Mouse (Mus musculus): ENCODE measurements around the gene Tmem39a. TPM values are rescaled to one million over a fixed set of nuclear protein-coding genes. Genes with fewer than 3 reads are reported as not detected.

Gene Tmem39a
- total and polyA plus RNA-seq, 3 experiments, result 38.1 to 352 (median 116) TPM

DNA sequence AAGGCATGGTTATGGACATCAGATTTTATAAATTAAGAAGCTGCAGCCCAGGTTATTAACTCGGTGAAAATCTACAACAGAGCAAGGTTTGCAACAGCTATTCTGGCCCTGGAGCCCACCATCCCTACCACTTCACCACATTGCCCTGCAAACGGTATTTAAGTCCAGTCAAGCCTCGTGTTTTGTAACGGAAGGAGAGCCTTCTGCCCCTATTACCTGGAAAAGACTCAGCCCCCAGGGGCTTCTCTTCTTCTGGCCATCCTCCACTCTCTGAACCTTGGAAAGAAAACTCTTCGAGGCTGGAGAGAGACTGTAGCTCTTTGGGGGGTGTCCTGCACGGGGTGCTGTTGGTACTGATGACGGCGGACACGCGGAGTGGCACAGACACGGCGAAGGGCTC lies 50.2 kb downstream of the Tmem39a start:
- TF ChIP-seq MAZ (IDR thresholded peaks at IDR 0.05; ENCODE audit: low read depth, low read length) (no peak), TBP (IDR thresholded peaks at IDR 0.05; ENCODE audit: low read depth, low read length) (no peak), CHD2 (IDR thresholded peaks at IDR 0.05; ENCODE audit: low read length) (no peak), CHD1 (IDR thresholded peaks at IDR 0.05; ENCODE audit: low read depth, low read length) (no peak), SMC3 (IDR thresholded peaks at IDR 0.05; ENCODE audit: low read depth, low read length) (no peak), MAX (IDR thresholded peaks at IDR 0.05; ENCODE audit: low read length) (no peak), GATA1 (IDR thresholded peaks at IDR 0.05; ENCODE audit: low read depth, low read length) (no peak), MYC (IDR thresholded peaks at IDR 0.05; ENCODE audit: low read depth, low read length) (no peak), ELF1 (IDR thresholded peaks at IDR 0.05; ENCODE audit: low read depth, low read length) (no peak), USF1 (IDR thresholded peaks at IDR 0.05; ENCODE audit: low read depth, low read length) (no peak)
- Histone ChIP-seq H3K36me3 (ENCODE audit: control insufficient read depth in 1 of 2, insufficient read depth in 2 of 2, low read length in 2 of 2) (peaks cover 0 to 2% of the 10 kb centered on the region in 2 experiments; a peak in 1 of 4 replicates), H3K9ac (ENCODE audit: control insufficient read depth, low read depth, low read length, poor library complexity, severe bottlenecking) (no peak overlapping the region)

DNA sequence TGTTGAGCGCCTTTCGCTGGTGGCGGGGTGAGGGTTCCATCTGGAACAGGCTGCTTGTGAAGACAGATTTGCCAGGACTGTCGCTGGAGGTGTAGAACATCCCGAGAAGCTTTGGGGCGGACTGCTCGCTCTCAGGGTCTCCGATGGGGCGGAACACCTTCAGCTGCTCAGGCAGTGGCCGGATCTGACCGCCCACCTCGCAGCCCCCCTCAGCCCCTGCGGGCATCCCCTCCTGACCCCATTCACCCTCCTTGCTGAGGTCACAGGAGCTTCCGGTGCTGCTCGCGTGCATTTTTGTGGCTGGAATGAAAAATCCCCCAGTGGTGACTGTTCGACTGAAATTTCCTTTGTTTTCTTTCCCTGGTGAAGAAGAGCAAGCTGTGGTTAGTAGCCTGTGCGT lies 50.6 kb downstream of the Tmem39a start:
- TF ChIP-seq SIN3A (IDR thresholded peaks at IDR 0.05; ENCODE audit: low read length) (no peak), ELF1 (IDR thresholded peaks at IDR 0.05; ENCODE audit: low read depth, low read length) (no peak), GABPA (IDR thresholded peaks at IDR 0.05; ENCODE audit: low read depth, low read length) (no peak), KAT2A (conservative IDR thresholded peaks at IDR 0.05; ENCODE audit: low read depth, low read length) (no peak), TBP (IDR thresholded peaks at IDR 0.05; ENCODE audit: low read depth, low read length) (no peak), NELFE (IDR thresholded peaks at IDR 0.05; ENCODE audit: low read depth, low read length) (no peak), POLR2AphosphoS2 (IDR thresholded peaks at IDR 0.05; ENCODE audit: low read length) (no peak), UBTF (IDR thresholded peaks at IDR 0.05; ENCODE audit: borderline replicate concordance, insufficient read depth, low read depth, low read length) (no peak), CTCF (IDR thresholded peaks at IDR 0.05 in 2 of 3, conservative IDR thresholded peaks at IDR 0.05 in 1 of 3; ENCODE audit: control insufficient read depth in 1 of 3, insufficient read depth in 1 of 3, low read depth in 2 of 3, low read length in 3 of 3, poor library complexity in 1 of 3, severe bottlenecking in 1 of 3) (no peak), TCF12 (IDR thresholded peaks at IDR 0.05; ENCODE audit: low read depth, low read length) (no peak)
- no peak for DNase-seq (ENCODE audit: low read depth, low spot score)
- no peak overlapping the region for H3K9ac ChIP-seq (ENCODE audit: control insufficient read depth, low read depth, low read length, poor library complexity, severe bottlenecking)

More for the DNA sequence above, 50.2 kb downstream of the Tmem39a start:
- peaks cover 0 to 5% of the 10 kb centered on the region in 2 experiments; a peak in 1 of 4 replicates for H3K4me1 ChIP-seq (ENCODE audit: control insufficient read depth in 1 of 2, insufficient read depth in 2 of 2, low read length in 2 of 2)
- H3K27ac ChIP-seq (ENCODE audit: control insufficient read depth, low read depth, low read length), result no peak overlapping the region
- H3K9me3 ChIP-seq (replicated peaks; ENCODE audit: insufficient read depth, low read length), result no peaks in the 10 kb centered on the region
- H3K4me3 ChIP-seq (ENCODE audit: control insufficient read depth in 1 of 2, insufficient read depth in 1 of 2, low read depth in 2 of 2, low read length in 2 of 2), result no peak overlapping the region
- H3K79me2 ChIP-seq (ENCODE audit: control insufficient read depth, insufficient read depth, low read length, poor library complexity), result no peaks in the 10 kb centered on the region
- no peak for DNase-seq (ENCODE audit: low read depth, low spot score)
- no peaks in the 10 kb centered on the region; a peak in 1 of 4 replicates for H3K27me3 ChIP-seq (ENCODE audit: control insufficient read depth in 1 of 2, insufficient read depth in 2 of 2, low read length in 2 of 2)

More for the DNA sequence above, 50.6 kb downstream of the Tmem39a start:
- no peak overlapping the region for H3K27ac ChIP-seq (ENCODE audit: control insufficient read depth, low read depth, low read length)
- no peak overlapping the region for H3K4me3 ChIP-seq (ENCODE audit: control insufficient read depth in 1 of 2, insufficient read depth in 1 of 2, low read depth in 2 of 2, low read length in 2 of 2)
- no peaks in the 10 kb centered on the region for H3K79me2 ChIP-seq (ENCODE audit: control insufficient read depth, insufficient read depth, low read length, poor library complexity)
- no peaks in the 10 kb centered on the region for H3K9me3 ChIP-seq (replicated peaks; ENCODE audit: insufficient read depth, low read length)
- H3K27me3 ChIP-seq (ENCODE audit: control insufficient read depth in 1 of 2, insufficient read depth in 2 of 2, low read length in 2 of 2), result no peaks in the 10 kb centered on the region; a peak in 1 of 4 replicates
- H3K4me1 ChIP-seq (ENCODE audit: control insufficient read depth in 1 of 2, insufficient read depth in 2 of 2, low read length in 2 of 2), result peaks cover 0 to under 1% of the 10 kb centered on the region in 2 experiments; a peak in 1 of 4 replicates
- no peaks in the 10 kb centered on the region for H3K36me3 ChIP-seq (ENCODE audit: control insufficient read depth in 1 of 2, insufficient read depth in 2 of 2, low read length in 2 of 2)

Measured in MEL (cell line).